Mouse (Mus musculus) midbrain, embryonic 16.5 days (tissue): ENCODE results near the gene Apobec1. TPM values are rescaled to one million over a fixed set of nuclear protein-coding genes. Genes with fewer than 3 reads are reported as not detected.
"Not testable (repeated sequence)": the region's sequence is repeated elsewhere in the genome, so short reads cannot be mapped to it uniquely, and the experiment has no call there.

ENCODE experiments used
- ATAC-seq: fragments of 200-750 bp; cut with Nextera tagmentation; 2 replicates; pipeline ENCODE4 v1.8.0; 2017; ENCODE audit warnings: moderate TSS enrichment
- H3K27ac ChIP-seq: fragments of 300-500 bp; sonication (generic); 2 replicates; pipeline ENCODE4 v1.5.1; 2014; ENCODE audit warnings: mild to moderate bottlenecking, low read length, mixed read lengths
- H3K27me3 ChIP-seq: fragments of 300-500 bp; sonication (generic); 2 replicates; pipeline ENCODE4 v1.6.1; 2014; ENCODE audit warnings: low read depth, low read length, mixed read lengths; ENCODE audit not compliant: control insufficient read depth, insufficient read depth
- H3K36me3 ChIP-seq: fragments of 300-500 bp; sonication (generic); 2 replicates; pipeline ENCODE4 v1.6.1; 2014; ENCODE audit warnings: mild to moderate bottlenecking, low read length, moderate library complexity, mixed read lengths; ENCODE audit not compliant: control insufficient read depth, insufficient read depth
- H3K4me1 ChIP-seq: fragments of 300-500 bp; sonication (generic); 2 replicates; pipeline ENCODE4 v1.6.1; 2014; ENCODE audit warnings: mild to moderate bottlenecking, low read length, mixed read lengths; ENCODE audit not compliant: control insufficient read depth, insufficient read depth
- H3K4me2 ChIP-seq: fragments of 300-500 bp; sonication (generic); 2 replicates; pipeline ENCODE4 v1.6.1; 2014; ENCODE audit warnings: mild to moderate bottlenecking, low read length, mixed read lengths
- H3K4me3 ChIP-seq: fragments of 300-500 bp; sonication (generic); 2 replicates; pipeline ENCODE4 v1.5.1; 2014; ENCODE audit warnings: low read depth, mild to moderate bottlenecking, low read length, moderate library complexity, mixed read lengths
- H3K9ac ChIP-seq: fragments of 300-500 bp; sonication (generic); 2 replicates; pipeline ENCODE4 v1.6.1; 2014; ENCODE audit warnings: low read depth, low read length, mixed read lengths
- H3K9me3 ChIP-seq: fragments of 300-500 bp; sonication (generic); replicated peaks from 2 replicates; pipeline ENCODE4 v1.6.1; 2014; ENCODE audit warnings: mild to moderate bottlenecking, low read length, mixed read lengths; ENCODE audit not compliant: control insufficient read depth, poor library complexity, severe bottlenecking
- WGBS: fragments of 180-500 bp; shearing (Covaris S2); extraction: QIAGEN DNeasy Blood & Tissue Kit; methylation state at CpG from one replicate; pipeline ENCODE4 v1.1.7; 2014; 5-methylcytosine and 5-hydroxymethylcytosine counted together
- polyA plus RNA-seq: library from polyadenylated mRNA; unstranded; fragments of >200 nt; fragmentation: Nextera tagmentation; extraction: Ambion mirVana; gene quantifications from 2 replicates; pipeline ENCODE4 v1.2.1, GENCODE M21; 2015

Gene Apobec1
- polyA plus RNA-seq, result 0.66 and 1.7 TPM in 2 replicates

GRCm38 (mm10) chr6:122602242-122602991, at the start of gene Apobec1:
Gene Apobec1 (minus strand): TSS chr6:122602444.
- H3K36me3 ChIP-seq, result no peaks in the 10 kb centered on the region
- H3K27ac ChIP-seq, result no peak within 1 kb of the TSS
- H3K9me3 ChIP-seq, result no peaks in the 10 kb centered on the region
- H3K4me2 ChIP-seq, result peak within 1 kb of the TSS; percentile 67
- peak; percentile 71 for ATAC-seq
- peak within 1 kb of the TSS; percentile 61 for H3K9ac ChIP-seq
- 5% methylated on average over 22 of the region's 22 CpGs for WGBS
- peak within 1 kb of the TSS; percentile 37 for H3K4me3 ChIP-seq
- H3K27me3 ChIP-seq, result no peaks in the 10 kb centered on the region
- peaks cover 5% of the 10 kb centered on the region; the same call in 1 of the 2 replicates for H3K4me1 ChIP-seq

GRCm38 (mm10) chr6:122650398-122650980, 48.2 kb upstream of the Apobec1 start:
- WGBS, result 74% methylated on average over 5 of the region's 5 CpGs
- Histone ChIP-seq H3K36me3 (no peaks in the 10 kb centered on the region), H3K4me3 (no peak overlapping the region), H3K27me3 (no peaks in the 10 kb centered on the region), H3K4me1 (no peaks in the 10 kb centered on the region), H3K4me2 (no peak overlapping the region), H3K9me3 (no peaks in the 10 kb centered on the region), H3K27ac (no peak overlapping the region), H3K9ac (no peak overlapping the region)
- ATAC-seq, result no peak

- H3K36me3 ChIP-seq, result no peaks in the 10 kb centered on the region
- H3K9me3 ChIP-seq, result no peaks in the 10 kb centered on the region
- H3K4me3 ChIP-seq, result no peak overlapping the region
- H3K27ac ChIP-seq, result no peak overlapping the region
- no peaks in the 10 kb centered on the region for H3K27me3 ChIP-seq
- H3K4me1 ChIP-seq, result no peaks in the 10 kb centered on the region
- no peak overlapping the region for H3K9ac ChIP-seq
- 82% methylated on average over 3 of the region's 3 CpGs for WGBS
- no peak overlapping the region for H3K4me2 ChIP-seq
- ATAC-seq, result no peak
Observed at GRCm38 (mm10) chr6:122649903-122650302, 47.7 kb upstream of the Apobec1 start.

GRCm38 (mm10) chr6:122644196-122644595, 42.0 kb upstream of the Apobec1 start:
- not testable (repeated sequence) for H3K9ac ChIP-seq, H3K4me3 ChIP-seq, H3K4me2 ChIP-seq, H3K9me3 ChIP-seq, H3K27ac ChIP-seq, ATAC-seq, H3K27me3 ChIP-seq, H3K36me3 ChIP-seq, H3K4me1 ChIP-seq
- 94% methylated on average over 20 of the region's 21 CpGs for WGBS

GRCm38 (mm10) chr6:122637566-122637965, 35.3 kb upstream of the Apobec1 start:
- not testable (repeated sequence) for H3K27me3 ChIP-seq, ATAC-seq, H3K4me1 ChIP-seq, H3K4me2 ChIP-seq, H3K9ac ChIP-seq, H3K27ac ChIP-seq, H3K36me3 ChIP-seq, H3K4me3 ChIP-seq, H3K9me3 ChIP-seq
- 93% methylated on average over 4 of the region's 4 CpGs for WGBS

- ATAC-seq, result no peak
- H3K9ac ChIP-seq, result no peak overlapping the region
- no peak overlapping the region for H3K27ac ChIP-seq
- H3K4me2 ChIP-seq, result no peak overlapping the region
- H3K4me3 ChIP-seq, result no peak overlapping the region
- no peaks in the 10 kb centered on the region for H3K4me1 ChIP-seq
- no peaks in the 10 kb centered on the region for H3K9me3 ChIP-seq
- 89% methylated on average over 3 of the region's 3 CpGs for WGBS
- H3K27me3 ChIP-seq, result no peaks in the 10 kb centered on the region
- H3K36me3 ChIP-seq, result no peaks in the 10 kb centered on the region
Observed at GRCm38 (mm10) chr6:122636666-122637065, 34.4 kb upstream of the Apobec1 start.

- no peak overlapping the region for H3K4me2 ChIP-seq
- H3K4me3 ChIP-seq, result no peak overlapping the region
- no peak for ATAC-seq
- H3K36me3 ChIP-seq, result no peaks in the 10 kb centered on the region
- no peaks in the 10 kb centered on the region for H3K27me3 ChIP-seq
- no peak overlapping the region for H3K27ac ChIP-seq
- no peaks in the 10 kb centered on the region for H3K4me1 ChIP-seq
- no peaks in the 10 kb centered on the region for H3K9me3 ChIP-seq
- WGBS, result 89% methylated on average over 7 of the region's 7 CpGs
- no peak overlapping the region for H3K9ac ChIP-seq
Observed at GRCm38 (mm10) chr6:122635315-122635714, 33.1 kb upstream of the Apobec1 start.

GRCm38 (mm10) chr6:122633411-122633810, 31.2 kb upstream of the Apobec1 start:
- H3K9me3 ChIP-seq, result no peaks in the 10 kb centered on the region
- WGBS, result 56% methylated on average over 9 of the region's 9 CpGs
- no peak overlapping the region for H3K4me2 ChIP-seq
- no peak overlapping the region for H3K9ac ChIP-seq
- H3K4me1 ChIP-seq, result no peaks in the 10 kb centered on the region
- no peak overlapping the region for H3K4me3 ChIP-seq
- H3K27ac ChIP-seq, result no peak overlapping the region
- no peaks in the 10 kb centered on the region for H3K36me3 ChIP-seq
- H3K27me3 ChIP-seq, result no peaks in the 10 kb centered on the region
- ATAC-seq, result no peak

GRCm38 (mm10) chr6:122627469-122628108, 25.3 kb upstream of the Apobec1 start:
- 53% methylated on average over 20 of the region's 20 CpGs for WGBS
- no peak overlapping the region for H3K9ac ChIP-seq
- H3K27ac ChIP-seq, result no peak overlapping the region
- no peaks in the 10 kb centered on the region for H3K36me3 ChIP-seq
- H3K4me1 ChIP-seq, result no peaks in the 10 kb centered on the region
- H3K27me3 ChIP-seq, result no peaks in the 10 kb centered on the region
- H3K4me3 ChIP-seq, result no peak overlapping the region
- 0 out of 2 replicates have a peak overlapping the region, but pooled peaks have one; percentile 25 for H3K4me2 ChIP-seq
- H3K9me3 ChIP-seq, result no peaks in the 10 kb centered on the region
- no peak for ATAC-seq
